Mouse (Mus musculus) 416B (cell line): ENCODE measurements at regions not wholly inside any gene's neighbourhood (a gene's known extent, or its start where the extent isn't known, plus 50 kb on each side); places are given as distances from the start of the nearest gene placed in this dataset.

Experiments used
- DNase-seq: peaks from one replicate; pipeline ENCODE4 v3.0.0; 2011; ENCODE audit warnings: low read depth

- no peak for DNase-seq
Measured at GRCm38 (mm10) chr10:46826639-46827038, 1249.0 kb downstream of the Hace1 start.

- DNase-seq: peak; percentile 35
Measured at GRCm38 (mm10) chr10:46827109-46827812, 1249.6 kb downstream of the Hace1 start.

GRCm38 (mm10) chr10:46828164-46828563 is 1250.5 kb downstream of the Hace1 start:
- DNase-seq: peak; percentile 21

GRCm38 (mm10) chr10:46845578-46846314 is 1268.1 kb downstream of the Hace1 start:
- DNase-seq: no peak
